Mouse (Mus musculus): ENCODE data around the gene Arhgef12.

GRCm38 (mm10) chr9:42920190-42920589, 186.8 kb downstream of the Arhgef12 start:
- TF ChIP-seq CTCF (IDR thresholded peaks at IDR 0.05; ENCODE audit: borderline replicate concordance, control insufficient read depth, extremely low read depth, insufficient read depth, low read length, poor library complexity) (no peak), POLR2A (IDR thresholded peaks at IDR 0.05; ENCODE audit: control insufficient read depth, extremely low read depth, insufficient read depth, low read length, poor library complexity) (no peak)
